Mouse (Mus musculus): ENCODE results near the gene Hdc. TPM values are rescaled to one million over a fixed set of nuclear protein-coding genes. Genes with fewer than 3 reads are reported as not detected.

Gene Hdc
- 18.4 and 26.8 TPM in 2 replicates for polyA plus RNA-seq (2015; fragmentation: Nextera tagmentation; extraction: Ambion mirVana)

GRCm38 (mm10) chr2:126619249-126619704, at the start of gene Hdc:
Gene Hdc (minus strand): TSS chr2:126619299.
- Histone ChIP-seq H3K4me3 (replicated peaks; ENCODE audit: low read length) (no peak within 1 kb of the TSS), H3K9me3 (replicated peaks; ENCODE audit: control insufficient read depth, low read length) (no peaks in the 10 kb centered on the region), H3K4me2 (ENCODE audit: low read depth, low read length) (no peak within 1 kb of the TSS), H3K9ac (ENCODE audit: low read length) (no peak within 1 kb of the TSS), H3K27me3 (ENCODE audit: control insufficient read depth, insufficient read depth, low read length) (no peaks in the 10 kb centered on the region), H3K4me1 (ENCODE audit: control insufficient read depth, insufficient read depth, low read length) (no peaks in the 10 kb centered on the region), H3K36me3 (ENCODE audit: control insufficient read depth, insufficient read depth, low read length) (no peaks in the 10 kb centered on the region), H3K27ac (ENCODE audit: low read length) (no peak within 1 kb of the TSS)
- 68% methylated on average over 14 of the region's 14 CpGs for WGBS
- ATAC-seq (ENCODE audit: insufficient read depth, low FRiP score): no peak

- Histone ChIP-seq H3K4me2 (ENCODE audit: low read depth, low read length) (no peak overlapping the region), H3K27me3 (ENCODE audit: control insufficient read depth, insufficient read depth, low read length) (no peaks in the 10 kb centered on the region), H3K4me1 (ENCODE audit: control insufficient read depth, insufficient read depth, low read length) (peaks cover 14% of the 10 kb centered on the region), H3K27ac (ENCODE audit: low read length) (no peak overlapping the region), H3K4me3 (replicated peaks; ENCODE audit: low read length) (no peak overlapping the region), H3K9me3 (replicated peaks; ENCODE audit: control insufficient read depth, low read length) (no peaks in the 10 kb centered on the region), H3K36me3 (ENCODE audit: control insufficient read depth, insufficient read depth, low read length) (no peaks in the 10 kb centered on the region), H3K9ac (ENCODE audit: low read length) (no peak overlapping the region)
- ATAC-seq (ENCODE audit: insufficient read depth, low FRiP score): no peak
- WGBS: 81% methylated on average over 5 of the region's 5 CpGs
Measured at GRCm38 (mm10) chr2:126668621-126669252, 49.6 kb upstream of the Hdc start.

- H3K4me2 ChIP-seq (ENCODE audit: low read depth, low read length): no peak overlapping the region
- no peaks in the 10 kb centered on the region for H3K9me3 ChIP-seq (replicated peaks; ENCODE audit: control insufficient read depth, low read length)
- H3K27ac ChIP-seq (ENCODE audit: low read length): no peak overlapping the region
- no peak for ATAC-seq (ENCODE audit: insufficient read depth, low FRiP score)
- no peak overlapping the region for H3K4me3 ChIP-seq (replicated peaks; ENCODE audit: low read length)
- no peaks in the 10 kb centered on the region for H3K36me3 ChIP-seq (ENCODE audit: control insufficient read depth, insufficient read depth, low read length)
- no peaks in the 10 kb centered on the region for H3K4me1 ChIP-seq (ENCODE audit: control insufficient read depth, insufficient read depth, low read length)
- 76% methylated on average over 3 of the region's 3 CpGs for WGBS
- H3K9ac ChIP-seq (ENCODE audit: low read length): no peak overlapping the region
- no peaks in the 10 kb centered on the region for H3K27me3 ChIP-seq (ENCODE audit: control insufficient read depth, insufficient read depth, low read length)
Measured at GRCm38 (mm10) chr2:126665984-126666383, 46.9 kb upstream of the Hdc start.

GRCm38 (mm10) chr2:126663481-126663880, 44.4 kb upstream of the Hdc start:
- no peak overlapping the region for H3K4me2 ChIP-seq (ENCODE audit: low read depth, low read length)
- no peak overlapping the region for H3K4me3 ChIP-seq (replicated peaks; ENCODE audit: low read length)
- no peak overlapping the region for H3K27ac ChIP-seq (ENCODE audit: low read length)
- H3K9me3 ChIP-seq (replicated peaks; ENCODE audit: control insufficient read depth, low read length): no peaks in the 10 kb centered on the region
- no peaks in the 10 kb centered on the region for H3K27me3 ChIP-seq (ENCODE audit: control insufficient read depth, insufficient read depth, low read length)
- H3K4me1 ChIP-seq (ENCODE audit: control insufficient read depth, insufficient read depth, low read length): no peaks in the 10 kb centered on the region
- no peaks in the 10 kb centered on the region for H3K36me3 ChIP-seq (ENCODE audit: control insufficient read depth, insufficient read depth, low read length)
- 52% methylated on average over 4 of the region's 4 CpGs for WGBS
- H3K9ac ChIP-seq (ENCODE audit: low read length): no peak overlapping the region
- no peak for ATAC-seq (ENCODE audit: insufficient read depth, low FRiP score)

- no peak overlapping the region for H3K4me2 ChIP-seq (ENCODE audit: low read depth, low read length)
- H3K9ac ChIP-seq (ENCODE audit: low read length): no peak overlapping the region
- H3K27me3 ChIP-seq (ENCODE audit: control insufficient read depth, insufficient read depth, low read length): no peaks in the 10 kb centered on the region
- H3K27ac ChIP-seq (ENCODE audit: low read length): no peak overlapping the region
- no peaks in the 10 kb centered on the region for H3K9me3 ChIP-seq (replicated peaks; ENCODE audit: control insufficient read depth, low read length)
- no peaks in the 10 kb centered on the region for H3K4me1 ChIP-seq (ENCODE audit: control insufficient read depth, insufficient read depth, low read length)
- ATAC-seq (ENCODE audit: insufficient read depth, low FRiP score): no peak
- H3K4me3 ChIP-seq (replicated peaks; ENCODE audit: low read length): no peak overlapping the region
- peaks cover 9% of the 10 kb centered on the region; the same call in 1 of the 2 replicates for H3K36me3 ChIP-seq (ENCODE audit: control insufficient read depth, insufficient read depth, low read length)
- WGBS: 78% methylated on average over 4 of the region's 4 CpGs
Measured at GRCm38 (mm10) chr2:126652929-126653328, 33.8 kb upstream of the Hdc start.

GRCm38 (mm10) chr2:126647762-126648161, 28.7 kb upstream of the Hdc start:
- Histone ChIP-seq H3K4me2 (ENCODE audit: low read depth, low read length) (no peak overlapping the region), H3K27ac (ENCODE audit: low read length) (no peak overlapping the region), H3K27me3 (ENCODE audit: control insufficient read depth, insufficient read depth, low read length) (no peaks in the 10 kb centered on the region), H3K9ac (ENCODE audit: low read length) (no peak overlapping the region), H3K36me3 (ENCODE audit: control insufficient read depth, insufficient read depth, low read length) (peaks cover 14% of the 10 kb centered on the region), H3K9me3 (replicated peaks; ENCODE audit: control insufficient read depth, low read length) (no peaks in the 10 kb centered on the region), H3K4me1 (ENCODE audit: control insufficient read depth, insufficient read depth, low read length) (no peaks in the 10 kb centered on the region), H3K4me3 (replicated peaks; ENCODE audit: low read length) (no peak overlapping the region)
- 87% methylated on average over 3 of the region's 3 CpGs for WGBS
- ATAC-seq (ENCODE audit: insufficient read depth, low FRiP score): no peak

- 90% methylated on average over 5 of the region's 5 CpGs for WGBS
- no peak overlapping the region for H3K4me2 ChIP-seq (ENCODE audit: low read depth, low read length)
- no peaks in the 10 kb centered on the region for H3K27me3 ChIP-seq (ENCODE audit: control insufficient read depth, insufficient read depth, low read length)
- no peak overlapping the region for H3K27ac ChIP-seq (ENCODE audit: low read length)
- no peak for ATAC-seq (ENCODE audit: insufficient read depth, low FRiP score)
- no peak overlapping the region for H3K4me3 ChIP-seq (replicated peaks; ENCODE audit: low read length)
- H3K9me3 ChIP-seq (replicated peaks; ENCODE audit: control insufficient read depth, low read length): no peaks in the 10 kb centered on the region
- no peaks in the 10 kb centered on the region for H3K4me1 ChIP-seq (ENCODE audit: control insufficient read depth, insufficient read depth, low read length)
- peaks cover 13% of the 10 kb centered on the region for H3K36me3 ChIP-seq (ENCODE audit: control insufficient read depth, insufficient read depth, low read length)
- no peak overlapping the region for H3K9ac ChIP-seq (ENCODE audit: low read length)
Measured at GRCm38 (mm10) chr2:126646461-126646860, 27.4 kb upstream of the Hdc start.

GRCm38 (mm10) chr2:126644768-126645167, 25.7 kb upstream of the Hdc start:
- Histone ChIP-seq H3K27me3 (ENCODE audit: control insufficient read depth, insufficient read depth, low read length) (no peaks in the 10 kb centered on the region), H3K4me1 (ENCODE audit: control insufficient read depth, insufficient read depth, low read length) (no peaks in the 10 kb centered on the region), H3K36me3 (ENCODE audit: control insufficient read depth, insufficient read depth, low read length) (peaks cover 22% of the 10 kb centered on the region), H3K9ac (ENCODE audit: low read length) (no peak overlapping the region), H3K9me3 (replicated peaks; ENCODE audit: control insufficient read depth, low read length) (peaks cover 3% of the 10 kb centered on the region; the same call in 1 of the 2 replicates), H3K4me3 (replicated peaks; ENCODE audit: low read length) (no peak overlapping the region), H3K4me2 (ENCODE audit: low read depth, low read length) (no peak overlapping the region), H3K27ac (ENCODE audit: low read length) (no peak overlapping the region)
- ATAC-seq (ENCODE audit: insufficient read depth, low FRiP score): no peak
- WGBS: 93% methylated on average over 1 of the region's 1 CpGs

- Histone ChIP-seq H3K4me3 (replicated peaks; ENCODE audit: low read length) (no peak overlapping the region), H3K36me3 (ENCODE audit: control insufficient read depth, insufficient read depth, low read length) (peaks cover 14% of the 10 kb centered on the region), H3K9ac (ENCODE audit: low read length) (no peak overlapping the region), H3K9me3 (replicated peaks; ENCODE audit: control insufficient read depth, low read length) (peaks cover 3% of the 10 kb centered on the region; the same call in 1 of the 2 replicates), H3K4me2 (ENCODE audit: low read depth, low read length) (no peak overlapping the region), H3K27ac (ENCODE audit: low read length) (no peak overlapping the region), H3K27me3 (ENCODE audit: control insufficient read depth, insufficient read depth, low read length) (no peaks in the 10 kb centered on the region), H3K4me1 (ENCODE audit: control insufficient read depth, insufficient read depth, low read length) (no peaks in the 10 kb centered on the region)
- ATAC-seq (ENCODE audit: insufficient read depth, low FRiP score): no peak
- 94% methylated on average over 2 of the region's 2 CpGs for WGBS
Measured at GRCm38 (mm10) chr2:126640298-126640697, 21.2 kb upstream of the Hdc start.
